Mouse (Mus musculus): ENCODE measurements at regions not wholly inside any gene's neighbourhood (a gene's known extent, or its start where the extent isn't known, plus 50 kb on each side); places are given as distances from the start of the nearest gene placed in this dataset.

- no peak for ATAC-seq (ENCODE audit: poor library complexity, severe bottlenecking)
Observed at GRCm38 (mm10) chr12:106702958-106703357, 692.9 kb downstream of the Vrk1 start.

- no peak for ATAC-seq (ENCODE audit: poor library complexity, severe bottlenecking)
Observed at GRCm38 (mm10) chr12:106721271-106722009, 711.4 kb downstream of the Vrk1 start.

- no peak for ATAC-seq (ENCODE audit: poor library complexity, severe bottlenecking)
Observed at GRCm38 (mm10) chr12:106722010-106722362, 712.0 kb downstream of the Vrk1 start.

GRCm38 (mm10) chr12:106722761-106723160 is 712.7 kb downstream of the Vrk1 start:
- ATAC-seq (ENCODE audit: poor library complexity, severe bottlenecking) = no peak

- no peak for ATAC-seq (ENCODE audit: poor library complexity, severe bottlenecking)
Observed at GRCm38 (mm10) chr12:106726920-106727319, 716.9 kb downstream of the Vrk1 start.

- no peak for ATAC-seq (ENCODE audit: poor library complexity, severe bottlenecking)
Observed at GRCm38 (mm10) chr12:106727486-106727885, 717.5 kb downstream of the Vrk1 start.

- no peak for ATAC-seq (ENCODE audit: poor library complexity, severe bottlenecking)
Observed at GRCm38 (mm10) chr12:106729686-106730085, 719.7 kb downstream of the Vrk1 start.

- ATAC-seq (ENCODE audit: poor library complexity, severe bottlenecking) = no peak
Observed at GRCm38 (mm10) chr12:106732108-106732857, 722.3 kb downstream of the Vrk1 start.

GRCm38 (mm10) chr12:106748765-106749164 is 738.7 kb downstream of the Vrk1 start:
- no peak for ATAC-seq (ENCODE audit: poor library complexity, severe bottlenecking)

GRCm38 (mm10) chr12:106763552-106763951 is 724.9 kb upstream of the 3110018I06Rik start:
- ATAC-seq (ENCODE audit: poor library complexity, severe bottlenecking) = no peak

- ATAC-seq (ENCODE audit: poor library complexity, severe bottlenecking) = no peak
Observed at GRCm38 (mm10) chr12:106764516-106764915, 723.9 kb upstream of the 3110018I06Rik start.

GRCm38 (mm10) chr12:106773536-106773935 is 714.9 kb upstream of the 3110018I06Rik start:
- no peak for ATAC-seq (ENCODE audit: poor library complexity, severe bottlenecking)

- ATAC-seq (ENCODE audit: poor library complexity, severe bottlenecking) = no peak
Observed at GRCm38 (mm10) chr12:106796596-106796995, 691.8 kb upstream of the 3110018I06Rik start.

GRCm38 (mm10) chr12:106819736-106820135 is 668.7 kb upstream of the 3110018I06Rik start:
- ATAC-seq (ENCODE audit: poor library complexity, severe bottlenecking) = no peak

GRCm38 (mm10) chr12:106822311-106822710 is 666.1 kb upstream of the 3110018I06Rik start:
- no peak for ATAC-seq (ENCODE audit: poor library complexity, severe bottlenecking)

- no peak for ATAC-seq (ENCODE audit: poor library complexity, severe bottlenecking)
Observed at GRCm38 (mm10) chr12:106828542-106828941, 659.9 kb upstream of the 3110018I06Rik start.

GRCm38 (mm10) chr12:106829323-106829722 is 659.1 kb upstream of the 3110018I06Rik start:
- ATAC-seq (ENCODE audit: poor library complexity, severe bottlenecking) = no peak

- ATAC-seq (ENCODE audit: poor library complexity, severe bottlenecking) = no peak
Observed at GRCm38 (mm10) chr12:106835241-106835640, 653.2 kb upstream of the 3110018I06Rik start.

GRCm38 (mm10) chr12:106839618-106840017 is 648.8 kb upstream of the 3110018I06Rik start:
- ATAC-seq (ENCODE audit: poor library complexity, severe bottlenecking) = no peak

GRCm38 (mm10) chr12:106840150-106840651 is 648.2 kb upstream of the 3110018I06Rik start:
- no peak for ATAC-seq (ENCODE audit: poor library complexity, severe bottlenecking)

GRCm38 (mm10) chr12:106841996-106842395 is 646.4 kb upstream of the 3110018I06Rik start:
- no peak for ATAC-seq (ENCODE audit: poor library complexity, severe bottlenecking)

GRCm38 (mm10) chr12:106842396-106842795 is 646.0 kb upstream of the 3110018I06Rik start:
- no peak for ATAC-seq (ENCODE audit: poor library complexity, severe bottlenecking)

Measured in megakaryocyte, adult 5-6 weeks (primary cell).